Mouse (Mus musculus): ENCODE results near the gene Cda.

- TF ChIP-seq POLR2A (IDR thresholded peaks at IDR 0.05; ENCODE audit: extremely low read depth, insufficient read depth, low read length) (no peak), CTCF (IDR thresholded peaks at IDR 0.05; ENCODE audit: extremely low read depth, insufficient read depth, low read length) (no peak)
Observed at GRCm38 (mm10) chr4:138366561-138366960, 1.2 kb downstream of the Cda start.
